Mouse (Mus musculus) megakaryocyte, embryonic 14.5 days (primary cell): ENCODE measurements at regions not wholly inside any gene's neighbourhood (a gene's known extent, or its start where the extent isn't known, plus 50 kb on each side); places are given as distances from the start of the nearest gene placed in this dataset.

Experiments
- FLI1 ChIP-seq: IDR thresholded peaks from 2 replicates; pipeline ENCODE4 v1.6.1; 2012; ENCODE audit warnings: low read length, inconsistent platforms, mixed read lengths
- GATA1 ChIP-seq: IDR thresholded peaks from 3 replicates; pipeline ENCODE4 v1.6.1; 2012; ENCODE audit warnings: mixed read lengths, low read length, inconsistent platforms, borderline replicate concordance

- TF ChIP-seq GATA1: no peak
- TF ChIP-seq FLI1: no peak
These were observed 422.9 kb downstream of the Wdr11 start for GRCm38 (mm10) chr7:130014609-130015008.
